Mouse (Mus musculus): ENCODE data around the gene Hist1h3f.
"Not testable (repeated sequence)": the region's sequence is repeated elsewhere in the genome, so short reads cannot be mapped to it uniquely, and the experiment has no call there.

Gene Hist1h3f

GRCm38 (mm10) chr13:23583387-23584068 is 39.7 kb downstream of the Hist1h3f start:
- no peak for DNase-seq (ENCODE audit: low spot score)

GRCm38 (mm10) chr13:23584331-23584730 is 40.5 kb downstream of the Hist1h3f start:
- DNase-seq (ENCODE audit: low spot score), result no peak

GRCm38 (mm10) chr13:23585029-23585441 is 41.2 kb downstream of the Hist1h3f start:
- DNase-seq (ENCODE audit: low spot score), result no peak

- peak; percentile 55 for DNase-seq (ENCODE audit: low spot score)
Measured at GRCm38 (mm10) chr13:23585442-23586098, 41.7 kb downstream of the Hist1h3f start.

- no peak for DNase-seq (ENCODE audit: low spot score)
Measured at GRCm38 (mm10) chr13:23586099-23586939, 42.5 kb downstream of the Hist1h3f start.

GRCm38 (mm10) chr13:23586940-23587225 is 43.0 kb downstream of the Hist1h3f start:
- no peak for DNase-seq (ENCODE audit: low spot score)

GRCm38 (mm10) chr13:23591206-23591605 is 47.4 kb downstream of the Hist1h3f start:
- DNase-seq (ENCODE audit: low spot score), result no peak

GRCm38 (mm10) chr13:23591886-23592285 is 48.0 kb downstream of the Hist1h3f start:
- not testable (repeated sequence) for DNase-seq (ENCODE audit: low spot score)

GRCm38 (mm10) chr13:23592614-23593013 is 48.8 kb downstream of the Hist1h3f start:
- no peak for DNase-seq (ENCODE audit: low spot score)

GRCm38 (mm10) chr13:23593051-23593770 is 49.4 kb downstream of the Hist1h3f start:
- no peak for DNase-seq (ENCODE audit: low spot score)
